Mouse (Mus musculus): Measurements from ENCODE around the gene Dennd5a.

Dennd5a gene

GRCm38 (mm10) chr7:109963707-109964106, 3.4 kb upstream of the Dennd5a start:
- no peak for DNase-seq (ENCODE audit: low read depth, low spot score)

DNA sequence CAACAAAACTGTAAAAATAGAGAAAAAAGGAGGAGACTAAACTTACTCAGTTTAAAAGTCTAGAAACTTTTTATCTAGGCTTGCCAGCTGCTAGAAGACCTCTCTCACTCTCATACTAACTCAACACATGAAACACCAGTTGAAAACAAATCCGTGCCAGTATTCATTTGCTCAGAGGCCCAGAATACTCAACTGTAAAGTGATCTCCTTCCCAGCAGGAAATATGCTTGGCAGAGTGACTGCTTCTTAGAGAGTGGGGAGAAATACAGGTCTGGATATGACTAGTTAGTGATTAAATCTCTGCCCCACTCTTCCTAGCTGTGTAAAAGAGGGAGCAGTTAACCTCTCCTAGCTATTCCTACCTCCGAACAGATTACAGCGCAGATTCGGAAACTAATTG, 2.3 kb upstream of the Dennd5a start:
- DNase-seq (ENCODE audit: low read depth, low spot score): no peak

DNA sequence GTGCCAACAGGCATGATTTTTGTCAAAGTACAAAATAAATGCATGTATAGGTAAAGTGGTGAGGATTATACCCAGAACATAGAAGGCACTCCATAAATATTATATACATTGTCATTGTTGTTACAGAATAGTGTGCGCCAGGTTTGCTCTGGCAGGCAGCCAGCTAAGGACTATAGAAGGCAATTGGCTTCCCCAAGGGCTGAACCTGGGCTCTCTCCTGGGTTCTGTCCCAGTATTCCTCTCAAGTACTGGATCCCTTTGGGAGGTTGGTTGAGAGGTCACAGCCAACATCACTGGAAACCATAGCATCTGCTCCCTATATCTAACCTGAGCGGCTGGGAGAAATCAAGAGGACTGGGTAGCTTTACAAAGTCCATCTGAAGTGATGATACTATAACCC, 1.3 kb upstream of the Dennd5a start:
- no peak for DNase-seq (ENCODE audit: low read depth, low spot score)

- no peak for DNase-seq (ENCODE audit: low read depth, low spot score)
Observed at GRCm38 (mm10) chr7:109960613-109961154, 414 bp upstream of the Dennd5a start.

DNA sequence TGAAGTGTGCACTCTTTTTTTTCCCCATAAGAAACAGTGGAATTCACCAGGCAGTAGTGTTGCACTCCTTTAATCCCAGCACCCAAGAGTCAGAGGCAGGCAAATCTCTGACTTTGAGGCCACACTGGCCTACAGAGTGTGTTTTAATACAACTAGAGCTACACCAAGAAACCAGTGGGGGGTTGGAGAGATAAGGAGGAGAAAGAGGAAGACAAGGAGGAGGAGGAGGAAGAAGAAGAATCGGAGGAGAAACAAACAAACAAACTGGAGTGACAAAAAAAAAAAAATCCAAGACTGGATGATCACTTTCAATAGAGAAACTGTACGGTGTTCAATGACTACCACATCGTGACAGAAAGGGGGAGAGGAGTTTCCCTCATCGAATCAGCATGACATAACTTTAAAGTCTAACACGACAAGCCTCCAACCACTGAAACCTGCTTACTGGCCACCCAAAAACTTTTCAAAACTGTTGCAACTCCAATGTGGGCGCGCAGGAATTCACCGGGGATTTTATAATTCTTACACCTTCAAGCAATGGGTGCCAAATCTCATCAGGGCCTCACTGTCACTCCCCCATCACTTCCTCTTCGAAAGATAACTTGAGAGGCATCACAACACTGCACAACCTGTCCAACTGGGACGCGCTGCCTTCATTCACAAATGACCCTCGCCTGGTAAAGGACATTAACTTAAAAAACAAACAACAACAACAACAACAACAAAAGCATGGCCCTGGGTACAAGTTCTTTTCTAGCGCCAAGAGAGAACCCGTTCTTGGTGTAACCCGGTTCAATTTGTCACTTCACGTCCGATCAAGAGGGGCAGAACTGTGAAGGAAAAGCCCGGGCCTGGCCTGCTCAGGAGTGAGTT, 1.2 kb downstream of the Dennd5a start:
- peak; percentile 65 for DNase-seq (ENCODE audit: low read depth, low spot score)

- DNase-seq (ENCODE audit: low read depth, low spot score): no peak
Observed at GRCm38 (mm10) chr7:109957996-109958789, 2.1 kb downstream of the Dennd5a start.

GRCm38 (mm10) chr7:109954622-109955401, 5.5 kb downstream of the Dennd5a start:
- DNase-seq (ENCODE audit: low read depth, low spot score): no peak

- DNase-seq (ENCODE audit: low read depth, low spot score): peak; percentile 87
Observed at GRCm38 (mm10) chr7:109951297-109951696, 9.0 kb downstream of the Dennd5a start.

- no peak for DNase-seq (ENCODE audit: low read depth, low spot score)
Observed at GRCm38 (mm10) chr7:109944421-109945034, 15.7 kb downstream of the Dennd5a start.

DNA sequence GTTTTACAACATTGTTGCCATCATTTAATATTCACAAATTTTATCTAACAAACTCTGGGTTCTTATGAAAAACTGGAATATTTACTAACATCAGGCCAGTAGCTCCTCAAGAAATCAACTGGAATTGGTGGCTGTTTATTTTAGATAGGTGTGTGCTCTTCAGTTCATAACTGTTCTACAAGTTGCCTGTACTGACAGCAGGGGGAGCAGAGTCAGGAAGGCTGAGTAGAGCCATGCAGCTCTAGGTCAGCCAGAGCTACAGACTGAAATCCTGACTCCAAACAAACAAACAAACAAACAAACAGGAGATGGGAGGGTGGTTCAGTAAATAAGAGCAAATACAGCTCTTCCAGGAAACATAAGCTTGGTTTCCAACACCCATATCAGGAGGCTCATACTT, 30.6 kb downstream of the Dennd5a start:
- no peak for DNase-seq (ENCODE audit: low read depth, low spot score)

DNA sequence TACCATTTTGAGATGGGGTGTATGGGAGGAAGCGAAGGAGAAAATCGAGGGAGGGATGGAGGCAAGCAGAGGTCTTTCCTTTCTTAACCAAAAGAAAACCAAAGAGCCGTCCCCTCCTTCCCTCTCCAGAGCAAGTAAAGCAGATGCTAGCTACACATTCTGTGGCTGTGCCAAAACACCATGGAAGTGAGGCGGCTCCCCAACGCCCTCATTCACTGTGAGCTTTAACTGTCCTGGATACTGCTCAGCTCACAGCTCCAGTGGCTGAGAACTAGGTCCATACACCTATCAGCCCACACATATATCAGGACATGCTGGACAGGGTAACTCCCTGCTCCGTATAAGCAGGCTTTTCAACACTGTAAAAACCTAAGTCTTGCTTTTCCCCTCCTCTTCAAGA, 31.9 kb downstream of the Dennd5a start:
- no peak for DNase-seq (ENCODE audit: low read depth, low spot score)

DNA sequence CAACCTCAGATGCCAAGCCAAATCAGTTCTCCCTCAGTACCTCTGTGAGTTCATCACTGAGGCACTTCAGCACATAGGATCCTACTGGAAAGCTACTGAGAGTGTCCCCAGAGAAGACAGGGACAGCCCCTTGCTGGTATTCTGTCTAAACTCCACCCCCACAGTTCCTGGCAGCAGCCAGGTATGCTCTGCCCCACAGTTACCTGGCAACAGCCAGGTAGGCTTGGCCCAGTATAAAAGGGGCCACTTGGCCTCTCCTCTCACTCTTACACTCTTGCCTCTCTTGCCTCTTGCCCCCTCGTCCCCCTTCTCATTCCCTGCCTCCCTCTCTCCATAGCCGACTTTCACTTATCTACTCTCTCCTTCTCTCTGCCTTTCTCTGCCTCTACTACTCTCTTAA, 35.3 kb downstream of the Dennd5a start:
- no peak for DNase-seq (ENCODE audit: low read depth, low spot score)

GRCm38 (mm10) chr7:109922889-109923288, 37.4 kb downstream of the Dennd5a start:
- DNase-seq (ENCODE audit: low read depth, low spot score): no peak

DNA sequence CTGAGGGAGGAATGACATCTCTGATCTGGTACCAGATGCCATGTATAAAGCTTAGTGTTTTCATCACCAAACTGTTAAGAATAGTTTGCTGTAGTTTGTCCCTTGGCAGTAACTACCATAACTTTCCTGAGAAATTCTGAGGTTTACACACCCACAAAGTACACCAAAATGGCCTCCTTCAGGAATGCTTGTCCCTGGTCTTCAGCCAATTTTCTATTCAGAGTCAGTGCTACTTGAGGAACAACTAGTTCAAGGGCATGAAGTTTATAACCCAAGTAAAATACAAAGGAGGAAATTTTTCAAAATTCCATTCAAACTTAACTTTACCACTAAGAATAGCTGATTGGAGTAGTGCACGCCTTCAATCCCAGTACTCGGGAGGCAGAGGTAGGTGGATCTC, 54.1 kb downstream of the Dennd5a start:
- no peak for DNase-seq (ENCODE audit: low read depth, low spot score)

GRCm38 (mm10) chr7:109900921-109901320, 59.3 kb downstream of the Dennd5a start:
- DNase-seq (ENCODE audit: low read depth, low spot score): no peak

- DNase-seq (ENCODE audit: low read depth, low spot score): no peak
Observed at GRCm38 (mm10) chr7:109898911-109899310, 61.4 kb downstream of the Dennd5a start.

- DNase-seq (ENCODE audit: low read depth, low spot score): peak; percentile 42
Observed at GRCm38 (mm10) chr7:109892530-109892929, 67.7 kb downstream of the Dennd5a start.

DNA sequence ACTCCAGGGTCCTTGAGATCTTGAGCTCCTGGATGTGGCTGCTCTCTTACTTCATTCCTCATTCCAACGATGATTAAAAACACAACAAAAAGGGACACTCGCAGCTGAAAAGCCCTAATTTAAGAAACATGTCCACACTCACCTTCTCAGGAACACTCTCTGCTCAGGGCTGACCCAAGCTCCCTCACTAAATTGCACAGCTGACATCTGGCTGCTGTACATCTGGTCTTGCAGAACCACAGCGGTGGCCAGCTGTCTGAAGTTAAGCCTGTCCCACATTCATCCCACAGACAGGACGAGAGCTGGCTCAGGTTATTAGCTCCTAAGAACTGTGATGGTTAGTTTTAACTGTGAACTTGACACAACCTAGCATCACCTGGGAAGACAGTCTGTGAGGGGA, 68.5 kb downstream of the Dennd5a start:
- no peak for DNase-seq (ENCODE audit: low read depth, low spot score)

DNA sequence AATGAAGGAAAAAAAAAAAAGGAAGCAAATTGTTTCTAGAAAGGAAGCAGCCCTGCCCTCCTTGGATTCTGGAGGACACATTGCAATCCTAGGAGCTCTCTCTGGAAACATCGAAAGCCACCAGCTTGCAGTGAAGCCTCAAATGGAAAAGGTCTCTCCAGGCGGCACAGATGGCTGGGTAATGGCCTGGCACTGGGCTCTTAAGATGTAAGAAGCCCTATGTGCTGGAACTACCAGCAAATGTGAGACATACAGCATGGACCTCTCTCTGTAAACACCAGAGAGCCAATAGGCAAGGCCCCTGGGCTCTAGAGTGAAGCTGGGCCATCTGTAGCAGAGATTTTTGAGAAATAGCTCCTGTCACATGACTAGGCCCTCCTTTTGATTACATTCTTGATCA, 70.0 kb downstream of the Dennd5a start:
- no peak for DNase-seq (ENCODE audit: low read depth, low spot score)

DNA sequence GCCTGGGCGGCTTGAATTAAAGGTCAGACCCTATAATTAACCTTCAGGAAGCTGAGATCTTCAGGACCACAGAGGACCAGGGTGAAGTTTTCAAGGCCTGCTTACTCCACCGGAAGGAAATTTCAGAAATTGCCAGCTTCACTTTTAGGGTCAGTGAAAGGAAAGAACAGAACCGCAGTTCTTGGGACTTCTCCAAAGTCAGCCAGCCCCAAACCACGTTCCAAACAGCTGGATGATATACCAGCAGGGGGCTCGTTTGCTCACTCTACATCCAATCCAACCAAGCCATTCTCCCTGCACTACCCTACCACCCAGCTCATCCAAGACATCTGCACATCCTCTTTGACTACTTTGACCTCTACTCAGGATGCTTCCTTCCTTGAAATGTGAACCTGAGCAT, 71.0 kb downstream of the Dennd5a start:
- DNase-seq (ENCODE audit: low read depth, low spot score): no peak

DNA sequence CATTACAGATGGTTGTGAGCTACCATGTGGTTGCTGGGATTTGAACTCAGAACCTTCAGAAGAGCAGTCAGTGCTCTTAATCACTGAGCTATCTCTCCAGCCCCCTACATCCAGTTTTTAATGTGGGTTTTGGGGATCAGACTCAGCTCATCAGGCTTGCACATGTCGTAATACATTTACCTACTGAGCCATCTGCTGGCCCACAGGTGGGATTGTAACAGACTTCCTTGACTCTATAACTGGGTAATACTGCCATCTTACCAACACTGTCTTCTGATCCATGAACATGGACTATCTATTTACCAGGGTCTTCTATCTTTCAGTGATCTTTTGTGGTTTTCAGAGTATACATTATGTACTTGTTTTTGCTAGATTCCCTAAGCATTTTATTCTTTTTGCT, 74.0 kb downstream of the Dennd5a start:
- DNase-seq (ENCODE audit: low read depth, low spot score): no peak

All from CD4-positive helper T cell, adult 2 months (primary cell).